Mouse (Mus musculus) spleen, adult 2 months (tissue): ENCODE measurements around the gene Plcl1. TPM values are rescaled to one million over a fixed set of nuclear protein-coding genes. Genes with fewer than 3 reads are reported as not detected.

Source experiments
- DNase-seq, 2 experiments: peaks; one replicate each; pipeline versions ENCODE4 v3.0.0 to v3.0.0-alpha.2; 2012 to 2021; ENCODE audit warnings: low spot score in 2 of 2, low read depth in 1 of 2
- H3K27ac ChIP-seq: fragments of 200-500 bp; 2 replicates; pipeline ENCODE4 v1.5.1; 2012; ENCODE audit warnings: low read length, inconsistent platforms; ENCODE audit not compliant: insufficient read depth
- H3K27me3 ChIP-seq: fragments of 200-500 bp; 2 replicates; pipeline ENCODE4 v1.6.1; 2012; ENCODE audit warnings: mild to moderate bottlenecking, moderate library complexity, low read length, inconsistent platforms; ENCODE audit not compliant: control insufficient read depth, insufficient read depth
- H3K36me3 ChIP-seq: fragments of 200-500 bp; 2 replicates; pipeline ENCODE4 v1.6.1; 2012; ENCODE audit warnings: mild to moderate bottlenecking, low read length, inconsistent platforms; ENCODE audit not compliant: control insufficient read depth, insufficient read depth
- H3K4me1 ChIP-seq: fragments of 200-500 bp; 2 replicates; pipeline ENCODE4 v1.6.1; 2011; ENCODE audit warnings: inconsistent platforms; ENCODE audit not compliant: control insufficient read depth, insufficient read depth, insufficient read length
- H3K4me3 ChIP-seq: fragments of 200-500 bp; 2 replicates; pipeline ENCODE4 v1.5.1; 2011; ENCODE audit warnings: mild to moderate bottlenecking, inconsistent platforms; ENCODE audit not compliant: insufficient read depth, insufficient read length; ENCODE audit errors: extremely low read depth
- CTCF ChIP-seq: fragments of 200-500 bp; IDR thresholded peaks from 2 replicates; pipeline ENCODE4 v1.5.1; 2011; ENCODE audit warnings: mild to moderate bottlenecking, inconsistent platforms; ENCODE audit not compliant: insufficient read depth, insufficient read length, insufficient replicate concordance; ENCODE audit errors: extremely low read depth
- POLR2A ChIP-seq: fragments of 200-500 bp; IDR thresholded peaks from 2 replicates; pipeline ENCODE4 v1.6.1; 2011; ENCODE audit warnings: low read depth, low read length, inconsistent platforms
- WGBS: fragments of 180-500 bp; shearing (Covaris S2); methylation state at CpG from one replicate; pipeline ENCODE4 v1.1.7; 2018; 5-methylcytosine and 5-hydroxymethylcytosine counted together
- polyA plus RNA-seq: library from polyadenylated mRNA; depleted of rRNA; stranded (reverse); fragments of >200 nt; gene quantifications from 2 replicates; pipeline ENCODE4 v1.2.3, GENCODE M21; 2012

Gene Plcl1
- polyA plus RNA-seq, 1 experiment: 0.49 TPM

GRCm38 (mm10) chr1:55705173-55705572 is 299.5 kb downstream of the Plcl1 start:
- no peak for TF ChIP-seq CTCF
- TF ChIP-seq POLR2A: no peak
- Histone ChIP-seq H3K27ac (no peak overlapping the region), H3K4me1 (no peaks in the 10 kb centered on the region), H3K27me3 (no peaks in the 10 kb centered on the region), H3K36me3 (no peaks in the 10 kb centered on the region), H3K4me3 (no peak overlapping the region)
- 93% methylated on average over 6 of the region's 6 CpGs for WGBS
- no peak for DNase-seq

GRCm38 (mm10) chr1:55705756-55706155 is 300.0 kb downstream of the Plcl1 start:
- no peak for TF ChIP-seq POLR2A
- TF ChIP-seq CTCF: no peak
- no peak overlapping the region for H3K27ac ChIP-seq
- H3K4me3 ChIP-seq: no peak overlapping the region
- H3K27me3 ChIP-seq: no peaks in the 10 kb centered on the region
- no peaks in the 10 kb centered on the region for H3K4me1 ChIP-seq
- no peak for DNase-seq
- no peaks in the 10 kb centered on the region for H3K36me3 ChIP-seq
- WGBS: 90% methylated on average over 3 of the region's 3 CpGs

GRCm38 (mm10) chr1:55706933-55707332 is 301.2 kb downstream of the Plcl1 start:
- Histone ChIP-seq H3K4me3 (no peak overlapping the region), H3K27ac (no peak overlapping the region), H3K4me1 (no peaks in the 10 kb centered on the region), H3K27me3 (no peaks in the 10 kb centered on the region), H3K36me3 (no peaks in the 10 kb centered on the region)
- TF ChIP-seq CTCF: no peak
- TF ChIP-seq POLR2A: no peak
- WGBS: 88% methylated on average over 1 of the region's 1 CpGs
- DNase-seq: no peak

GRCm38 (mm10) chr1:55717283-55717803 is 311.6 kb downstream of the Plcl1 start:
- TF ChIP-seq POLR2A: no peak
- Histone ChIP-seq H3K4me3 (no peak overlapping the region), H3K27ac (no peak overlapping the region), H3K4me1 (no peaks in the 10 kb centered on the region), H3K36me3 (no peaks in the 10 kb centered on the region), H3K27me3 (no peaks in the 10 kb centered on the region)
- no peak for DNase-seq
- WGBS: 91% methylated on average over 4 of the region's 4 CpGs

- Histone ChIP-seq H3K36me3 (no peaks in the 10 kb centered on the region), H3K4me3 (no peak overlapping the region), H3K27ac (no peak overlapping the region), H3K27me3 (no peaks in the 10 kb centered on the region), H3K4me1 (no peaks in the 10 kb centered on the region)
- WGBS: 75% methylated on average over 3 of the region's 3 CpGs
- TF ChIP-seq CTCF (no peak), POLR2A (no peak)
- no peak for DNase-seq
Measured at GRCm38 (mm10) chr1:55725428-55725827, 319.7 kb downstream of the Plcl1 start.

- H3K27me3 ChIP-seq: no peaks in the 10 kb centered on the region
- no peak for DNase-seq
- TF ChIP-seq CTCF (no peak), POLR2A (no peak)
- WGBS: 92% methylated on average over 3 of the region's 3 CpGs
- no peaks in the 10 kb centered on the region for H3K36me3 ChIP-seq
- H3K4me3 ChIP-seq: no peak overlapping the region
- H3K27ac ChIP-seq: no peak overlapping the region
- peaks cover 4% of the 10 kb centered on the region; the same call in 1 of the 2 replicates for H3K4me1 ChIP-seq
Measured at GRCm38 (mm10) chr1:55729332-55729731, 323.6 kb downstream of the Plcl1 start.

- H3K27me3 ChIP-seq: no peaks in the 10 kb centered on the region
- WGBS: 91% methylated on average over 3 of the region's 3 CpGs
- peaks cover 4% of the 10 kb centered on the region; the same call in 1 of the 2 replicates for H3K4me1 ChIP-seq
- TF ChIP-seq POLR2A: no peak
- TF ChIP-seq CTCF: no peak
- DNase-seq: no peak
- H3K27ac ChIP-seq: no peak overlapping the region
- H3K36me3 ChIP-seq: no peaks in the 10 kb centered on the region
- H3K4me3 ChIP-seq: no peak overlapping the region
Measured at GRCm38 (mm10) chr1:55732951-55733350, 327.2 kb downstream of the Plcl1 start.
